Mouse (Mus musculus): Measurements from ENCODE around the gene T2. TPM values are rescaled to one million over a fixed set of nuclear protein-coding genes. Genes with fewer than 3 reads are reported as not detected.
"Not testable (repeated sequence)": the region's sequence is repeated elsewhere in the genome, so short reads cannot be mapped to it uniquely, and the experiment has no call there.

T2 gene
- total RNA-seq, 2 experiments from 2014 or later = 0.32 to 0.68 TPM

GRCm38 (mm10) chr17:8361281-8362103 lies 5.7 kb downstream of the T2 start:
- DNase-seq (ENCODE audit: low spot score in 2 of 2) = no peak
- intact Hi-C loops (cut with DNase I) = no loop called here

- intact Hi-C loops (cut with DNase I) = no loop called here
- DNase-seq (ENCODE audit: low spot score in 2 of 2) = peak; percentile 46 to 50
Observed at GRCm38 (mm10) chr17:8367514-8368480, 12.0 kb downstream of the T2 start.

- intact Hi-C loops (cut with DNase I) = no loop called here
- DNase-seq (ENCODE audit: low spot score in 2 of 2) = peak; percentile 63 to 65
Observed at GRCm38 (mm10) chr17:8368570-8368969, 12.8 kb downstream of the T2 start.

GRCm38 (mm10) chr17:8369171-8369570 lies 13.4 kb downstream of the T2 start:
- DNase-seq (ENCODE audit: low spot score in 2 of 2) = no peak
- intact Hi-C loops (cut with DNase I) = no loop called here

GRCm38 (mm10) chr17:8370634-8371229 lies 14.9 kb downstream of the T2 start:
- DNase-seq (ENCODE audit: low spot score in 2 of 2) = no peak
- intact Hi-C loops (cut with DNase I) = no loop called here

- peak; percentile 79 to 82 for DNase-seq (ENCODE audit: low spot score in 2 of 2)
- intact Hi-C loops (cut with DNase I) = loop anchor here (2.0 kb wide), 2 partner anchors 55 to 107 kb away; no protein-coding TSS in a partner anchor
Observed at GRCm38 (mm10) chr17:8371834-8372233, 16.0 kb downstream of the T2 start.

- intact Hi-C loops (cut with DNase I) = loop anchor here (2.0 kb wide), 2 partner anchors 56 to 108 kb away; no protein-coding TSS in a partner anchor
- DNase-seq (ENCODE audit: low spot score in 2 of 2) = peak; percentile 66 to 77
Observed at GRCm38 (mm10) chr17:8372286-8373046, 16.7 kb downstream of the T2 start.

GRCm38 (mm10) chr17:8377298-8377697 lies 21.5 kb downstream of the T2 start:
- DNase-seq (ENCODE audit: low spot score in 2 of 2) = no peak
- intact Hi-C loops (cut with DNase I) = no loop called here

- intact Hi-C loops (cut with DNase I) = loop anchor here (5.0 kb wide), 1 partner anchor 212 kb away; no protein-coding TSS in a partner anchor
- DNase-seq (ENCODE audit: low spot score in 2 of 2) = no peak
Observed at GRCm38 (mm10) chr17:8385441-8385840, 29.6 kb downstream of the T2 start.

- intact Hi-C loops (cut with DNase I) = loop anchor here (2.0 to 5.0 kb wide), 2 partner anchors 72 to 209 kb away; no protein-coding TSS in a partner anchor
- DNase-seq (ENCODE audit: low spot score in 2 of 2) = peak in 1 of 2 experiments; percentile 43
Observed at GRCm38 (mm10) chr17:8388463-8388862, 32.7 kb downstream of the T2 start.

GRCm38 (mm10) chr17:8388990-8389789 lies 33.4 kb downstream of the T2 start:
- intact Hi-C loops (cut with DNase I) = loop anchor here (2.0 to 5.0 kb wide), 2 partner anchors 72 to 208 kb away; no protein-coding TSS in a partner anchor
- DNase-seq (ENCODE audit: low spot score in 2 of 2) = no peak

- intact Hi-C loops (cut with DNase I) = loop anchor here (2.0 to 5.0 kb wide), 2 partner anchors 71 to 208 kb away; no protein-coding TSS in a partner anchor
- no peak for DNase-seq (ENCODE audit: low spot score in 2 of 2)
Observed at GRCm38 (mm10) chr17:8389790-8390095, 34.0 kb downstream of the T2 start.

- intact Hi-C loops (cut with DNase I) = no loop called here
- DNase-seq (ENCODE audit: low spot score in 2 of 2) = no peak
Observed at GRCm38 (mm10) chr17:8390487-8390886, 34.7 kb downstream of the T2 start.

- no peak for DNase-seq (ENCODE audit: low spot score in 2 of 2)
- intact Hi-C loops (cut with DNase I) = no loop called here
Observed at GRCm38 (mm10) chr17:8396371-8396770, 40.6 kb downstream of the T2 start.

GRCm38 (mm10) chr17:8397946-8398345 lies 42.2 kb downstream of the T2 start:
- no peak for DNase-seq (ENCODE audit: low spot score in 2 of 2)
- intact Hi-C loops (cut with DNase I) = no loop called here

- intact Hi-C loops (cut with DNase I); DNase-seq (ENCODE audit: low spot score in 2 of 2): not testable (repeated sequence)
Observed at GRCm38 (mm10) chr17:8403932-8404331, 48.1 kb downstream of the T2 start.

- DNase-seq (ENCODE audit: low spot score in 2 of 2) = no peak
- intact Hi-C loops (cut with DNase I) = no loop called here
Observed at GRCm38 (mm10) chr17:8406285-8406684, 50.5 kb downstream of the T2 start.

- intact Hi-C loops (cut with DNase I) = not testable (repeated sequence)
Observed at GRCm38 (mm10) chr17:8408002-8408401, 52.2 kb downstream of the T2 start.

More at GRCm38 (mm10) chr17:8408002-8408401, 52.2 kb downstream of the T2 start:
- not testable (repeated sequence) for DNase-seq (ENCODE audit: low spot score in 2 of 2)
